Mouse (Mus musculus): ENCODE measurements at regions not wholly inside any gene's neighbourhood (a gene's known extent, or its start where the extent isn't known, plus 50 kb on each side); places are given as distances from the start of the nearest gene placed in this dataset.
A peak's percentile ranks its signal among the peaks of the same experiment; 100 is the strongest.

DNA sequence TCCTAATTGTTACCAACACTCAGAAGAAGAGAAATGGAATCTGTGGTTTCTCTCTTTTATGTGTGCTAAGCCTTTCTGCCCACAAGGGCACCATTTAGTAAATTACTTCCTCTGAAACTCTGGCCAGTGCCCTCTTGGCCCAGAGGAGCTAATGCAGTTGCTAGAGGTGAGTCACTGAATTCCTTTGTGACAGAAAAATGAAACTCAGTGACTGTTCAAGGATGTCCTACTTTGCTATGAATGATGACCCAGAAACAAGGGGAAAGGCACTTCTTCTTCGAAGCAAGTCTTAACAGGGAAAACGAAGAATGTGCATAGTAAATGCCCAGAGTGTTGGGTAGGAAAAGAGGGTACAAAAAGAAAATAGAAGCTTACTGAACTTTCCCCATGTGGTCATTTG, 211.0 kb downstream of the Dph6 start:
- Histone ChIP-seq H3K27ac (ENCODE audit: insufficient read depth, low read depth) (no peak overlapping the region), H3K9me3 (replicated peaks; ENCODE audit: low read length) (no peaks in the 10 kb centered on the region), H3K79me2 (replicated peaks; ENCODE audit: control insufficient read depth, extremely low read depth, insufficient read depth, poor library complexity, severe bottlenecking) (no peaks in the 10 kb centered on the region), H3K4me1 (ENCODE audit: control insufficient read depth in 1 of 2, insufficient read depth in 2 of 2) (peaks cover 0 to 8% of the 10 kb centered on the region in 2 experiments; a peak in 2 of 4 replicates), H3K4me2 (ENCODE audit: insufficient read depth, low read depth, poor library complexity, severe bottlenecking) (peak overlapping the region; percentile 56; the same call in 1 of the 2 replicates), H3K36me3 (replicated peaks in 1 of 2; ENCODE audit: control insufficient read depth in 1 of 2, insufficient read depth in 1 of 2, low read length in 1 of 2) (no peaks in the 10 kb centered on the region), H3K27me3 (replicated peaks) (no peaks in the 10 kb centered on the region), H3K9ac (ENCODE audit: insufficient read depth, low read depth) (no peak overlapping the region), H3K4me3 (replicated peaks in 1 of 3; ENCODE audit: low read depth in 2 of 3, low read length in 2 of 3, poor library complexity in 1 of 3) (no peak overlapping the region)
- TF ChIP-seq USF2 (conservative IDR thresholded peaks at IDR 0.05; ENCODE audit: low read depth, low read length), result no peak
- no peak for TF ChIP-seq ZKSCAN1 (IDR thresholded peaks at IDR 0.05; ENCODE audit: borderline replicate concordance, low read depth, low read length)
- TF ChIP-seq MXI1 (IDR thresholded peaks at IDR 0.05; ENCODE audit: low read depth, low read length), result no peak
- TF ChIP-seq ELF1 (IDR thresholded peaks at IDR 0.05; ENCODE audit: low read depth, low read length), result no peak
- TF ChIP-seq GABPA (IDR thresholded peaks at IDR 0.05; ENCODE audit: insufficient replicate concordance, low read depth, low read length), result no peak
- no peak for TF ChIP-seq PAX5 (IDR thresholded peaks at IDR 0.05; ENCODE audit: low read length)
- in situ Hi-C loops (cut with MboI; ENCODE audit: low pct_ligation_motif_present, low pct_unique_long_range_greater_than_20kb, low sequenced_read_pairs) (no loop called here), dilution Hi-C loops (cut with MboI; ENCODE audit: extremely low pct_ligation_motif_present, extremely low pct_unique_long_range_greater_than_20kb, low sequenced_read_pairs) (no loop called here)
- DNase-seq (ENCODE audit: extremely low read depth), result peak; percentile 42

DNA sequence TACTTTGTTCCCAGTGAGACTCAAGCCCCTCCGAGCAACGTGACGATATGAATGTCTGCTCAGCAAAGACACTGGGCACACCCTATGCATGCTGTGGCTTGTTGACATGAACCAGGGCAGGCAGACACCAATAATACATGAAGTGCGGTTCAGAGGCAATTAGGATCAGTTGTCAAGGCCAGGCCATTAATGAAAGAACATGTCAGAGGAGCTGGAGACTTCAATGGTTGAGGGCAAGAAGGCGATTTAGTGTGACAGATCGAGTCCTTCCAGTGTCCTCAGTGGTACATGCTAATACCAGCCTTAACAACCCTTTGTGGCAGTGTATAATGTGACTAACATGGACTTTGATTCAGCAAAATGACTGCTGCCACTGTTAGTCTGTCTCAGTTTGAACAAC, 213.8 kb downstream of the Dph6 start:
- Histone ChIP-seq H3K79me2 (replicated peaks; ENCODE audit: control insufficient read depth, extremely low read depth, insufficient read depth, poor library complexity, severe bottlenecking) (no peaks in the 10 kb centered on the region), H3K27ac (ENCODE audit: insufficient read depth, low read depth) (no peak overlapping the region), H3K9me3 (replicated peaks; ENCODE audit: low read length) (no peaks in the 10 kb centered on the region), H3K4me1 (ENCODE audit: control insufficient read depth in 1 of 2, insufficient read depth in 2 of 2) (peaks cover 0 to 8% of the 10 kb centered on the region in 2 experiments; a peak in 2 of 4 replicates), H3K4me3 (replicated peaks in 1 of 3; ENCODE audit: low read depth in 2 of 3, low read length in 2 of 3, poor library complexity in 1 of 3) (no peak overlapping the region), H3K4me2 (ENCODE audit: insufficient read depth, low read depth, poor library complexity, severe bottlenecking) (no peak overlapping the region), H3K27me3 (replicated peaks) (no peaks in the 10 kb centered on the region), H3K36me3 (replicated peaks in 1 of 2; ENCODE audit: control insufficient read depth in 1 of 2, insufficient read depth in 1 of 2, low read length in 1 of 2) (no peaks in the 10 kb centered on the region), H3K9ac (ENCODE audit: insufficient read depth, low read depth) (no peak overlapping the region)
- in situ Hi-C loops (cut with MboI; ENCODE audit: low pct_ligation_motif_present, low pct_unique_long_range_greater_than_20kb, low sequenced_read_pairs) (no loop called here), dilution Hi-C loops (cut with MboI; ENCODE audit: extremely low pct_ligation_motif_present, extremely low pct_unique_long_range_greater_than_20kb, low sequenced_read_pairs) (no loop called here)
- DNase-seq (ENCODE audit: extremely low read depth), result no peak
- TF ChIP-seq SIN3A (IDR thresholded peaks at IDR 0.05; ENCODE audit: low read length) (no peak), GABPA (IDR thresholded peaks at IDR 0.05; ENCODE audit: insufficient replicate concordance, low read depth, low read length) (no peak), EP300 (IDR thresholded peaks at IDR 0.05; ENCODE audit: low read length) (no peak)

DNA sequence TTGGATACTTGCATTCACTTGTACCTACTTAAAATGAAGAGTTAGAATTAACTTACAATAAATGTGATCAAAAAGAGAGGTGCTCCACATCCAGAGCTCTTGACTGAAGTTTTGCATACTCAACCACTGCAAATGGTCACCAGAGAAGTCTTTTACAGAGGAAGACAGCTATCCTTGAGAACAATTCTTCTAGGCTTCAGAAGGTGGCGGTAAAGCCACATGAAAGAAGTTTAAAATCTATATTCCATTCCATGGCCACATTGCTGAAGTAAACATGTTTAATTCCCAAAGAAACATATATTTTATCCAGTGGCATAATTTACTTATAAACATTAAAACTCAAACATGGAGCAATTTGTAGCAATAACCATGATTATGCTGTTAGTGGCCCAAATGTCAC, 215.1 kb downstream of the Dph6 start:
- Histone ChIP-seq H3K4me2 (ENCODE audit: insufficient read depth, low read depth, poor library complexity, severe bottlenecking) (no peak overlapping the region), H3K4me1 (ENCODE audit: control insufficient read depth in 1 of 2, insufficient read depth in 2 of 2) (peaks cover 0 to 8% of the 10 kb centered on the region in 2 experiments; a peak in 2 of 4 replicates), H3K4me3 (replicated peaks in 1 of 3; ENCODE audit: low read depth in 2 of 3, low read length in 2 of 3, poor library complexity in 1 of 3) (no peak overlapping the region), H3K27me3 (replicated peaks) (no peaks in the 10 kb centered on the region), H3K9me3 (replicated peaks; ENCODE audit: low read length) (no peaks in the 10 kb centered on the region), H3K36me3 (replicated peaks in 1 of 2; ENCODE audit: control insufficient read depth in 1 of 2, insufficient read depth in 1 of 2, low read length in 1 of 2) (no peaks in the 10 kb centered on the region), H3K79me2 (replicated peaks; ENCODE audit: control insufficient read depth, extremely low read depth, insufficient read depth, poor library complexity, severe bottlenecking) (no peaks in the 10 kb centered on the region), H3K9ac (ENCODE audit: insufficient read depth, low read depth) (no peak overlapping the region), H3K27ac (ENCODE audit: insufficient read depth, low read depth) (no peak overlapping the region)
- peak; percentile 79 for TF ChIP-seq RAD21 (IDR thresholded peaks at IDR 0.05; ENCODE audit: low read depth, low read length)
- TF ChIP-seq JUN (IDR thresholded peaks at IDR 0.05; ENCODE audit: insufficient read depth, low read depth, low read length), result no peak
- TF ChIP-seq ZC3H11A (IDR thresholded peaks at IDR 0.05; ENCODE audit: low read depth, low read length), result no peak
- peak; percentile 39 for TF ChIP-seq SMC3 (IDR thresholded peaks at IDR 0.05; ENCODE audit: low read depth, low read length)
- peak in 1 of 2 experiments; percentile 67; a peak in 2 of 4 replicates for TF ChIP-seq CTCF (conservative IDR thresholded peaks at IDR 0.05 in 1 of 2, IDR thresholded peaks at IDR 0.05 in 1 of 2; ENCODE audit: low read depth in 2 of 2, low read length in 2 of 2)
- no peak for TF ChIP-seq E2F4 (IDR thresholded peaks at IDR 0.05; ENCODE audit: insufficient replicate concordance, low read depth, low read length)
- in situ Hi-C loops (cut with MboI; ENCODE audit: low pct_ligation_motif_present, low pct_unique_long_range_greater_than_20kb, low sequenced_read_pairs), result no loop called here
- DNase-seq (ENCODE audit: extremely low read depth), result no peak
- dilution Hi-C loops (cut with MboI; ENCODE audit: extremely low pct_ligation_motif_present, extremely low pct_unique_long_range_greater_than_20kb, low sequenced_read_pairs), result no loop called here

All from CH12.LX (cell line).